Mouse (Mus musculus): ENCODE measurements around the gene Prr29.
"Not testable (repeated sequence)": the region's sequence is repeated elsewhere in the genome, so short reads cannot be mapped to it uniquely, and the experiment has no call there.

Gene Prr29

GRCm38 (mm10) chr11:106365366-106365765, at the start of gene Prr29:
TSS of gene Prr29 (plus strand) at chr11:106365472.
- no peak for DNase-seq (ENCODE audit: low read depth, low spot score)

GRCm38 (mm10) chr11:106316416-106316815, 48.9 kb upstream of the Prr29 start:
- no peak for DNase-seq (ENCODE audit: low read depth, low spot score)

GRCm38 (mm10) chr11:106317801-106318200, 47.5 kb upstream of the Prr29 start:
- DNase-seq (ENCODE audit: low read depth, low spot score), result no peak

- no peak for DNase-seq (ENCODE audit: low read depth, low spot score)
Observed at GRCm38 (mm10) chr11:106318406-106319366, 46.6 kb upstream of the Prr29 start.

- DNase-seq (ENCODE audit: low read depth, low spot score), result no peak
Observed at GRCm38 (mm10) chr11:106324858-106325257, 40.4 kb upstream of the Prr29 start.

DNA sequence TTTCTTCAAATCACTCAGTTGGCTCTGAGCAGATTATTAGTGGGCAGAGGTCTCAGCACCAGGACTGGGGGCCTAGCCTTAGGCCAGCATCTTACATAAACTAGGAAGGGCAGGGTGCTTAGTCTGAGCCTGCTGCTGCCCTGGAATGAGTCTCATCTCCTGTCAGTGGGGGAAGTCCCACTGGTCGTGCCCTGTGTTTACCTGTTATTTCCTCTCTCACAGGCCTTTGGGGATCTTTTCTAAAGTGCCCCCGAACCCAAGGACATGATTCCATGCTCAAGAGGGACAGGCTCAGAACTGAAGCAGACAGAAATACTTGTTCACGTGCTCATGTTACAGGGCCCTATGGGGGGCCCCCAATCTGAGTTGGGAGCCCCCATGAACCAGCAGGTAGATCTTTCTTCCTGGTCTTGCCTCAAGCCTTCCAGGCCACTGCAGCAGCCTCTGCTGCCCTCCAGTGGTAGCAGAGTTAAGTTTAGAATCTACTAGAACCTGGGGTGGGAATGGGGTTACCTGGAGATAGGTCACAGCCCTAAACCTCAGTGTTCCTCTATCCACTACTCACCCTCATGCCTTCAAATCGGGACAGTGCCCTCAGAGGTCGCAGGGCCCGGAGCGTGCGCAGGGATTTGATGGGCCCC, 39.6 kb upstream of the Prr29 start:
- DNase-seq (ENCODE audit: low read depth, low spot score), result no peak

DNA sequence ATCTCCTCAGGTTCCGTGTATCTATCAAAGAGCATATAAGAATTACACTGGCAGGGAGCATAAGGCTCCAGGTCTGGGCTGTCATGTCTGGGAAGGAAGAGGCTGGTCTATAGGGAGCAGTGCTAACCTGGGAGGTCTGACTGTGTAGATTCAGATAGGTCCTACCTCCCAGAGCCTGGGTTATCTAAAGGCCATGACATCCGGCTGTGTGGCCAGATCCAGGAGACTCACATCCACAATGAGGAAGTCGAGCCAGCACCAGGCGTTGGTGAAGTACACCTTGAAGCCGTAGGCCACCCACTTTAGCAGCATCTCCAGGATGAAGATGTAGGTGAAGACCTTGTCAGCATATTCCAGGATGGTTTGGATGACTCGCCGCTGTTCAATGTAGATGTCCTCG, 38.8 kb upstream of the Prr29 start:
- DNase-seq (ENCODE audit: low read depth, low spot score), result no peak

DNA sequence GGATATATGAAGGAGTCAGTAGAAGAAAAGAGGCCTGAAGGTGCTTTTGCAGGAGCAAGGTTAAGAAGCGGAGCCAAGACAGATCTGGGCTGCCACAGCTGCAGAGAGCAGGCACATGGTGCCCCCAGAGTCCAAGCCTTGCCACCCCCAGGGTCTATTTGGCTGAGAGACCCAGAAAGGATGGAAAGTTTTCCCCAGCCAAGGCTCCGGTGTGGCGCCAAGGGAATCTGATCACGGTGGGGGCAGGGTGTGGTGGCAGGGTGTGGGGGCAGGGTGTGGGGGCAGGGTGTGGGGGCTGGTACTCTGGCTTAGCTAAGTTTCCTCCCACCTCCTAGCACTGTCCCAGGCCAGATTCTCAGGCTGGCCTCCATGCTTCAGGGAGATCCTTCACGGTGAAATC, 36.8 kb upstream of the Prr29 start:
- no peak for DNase-seq (ENCODE audit: low read depth, low spot score)

DNA sequence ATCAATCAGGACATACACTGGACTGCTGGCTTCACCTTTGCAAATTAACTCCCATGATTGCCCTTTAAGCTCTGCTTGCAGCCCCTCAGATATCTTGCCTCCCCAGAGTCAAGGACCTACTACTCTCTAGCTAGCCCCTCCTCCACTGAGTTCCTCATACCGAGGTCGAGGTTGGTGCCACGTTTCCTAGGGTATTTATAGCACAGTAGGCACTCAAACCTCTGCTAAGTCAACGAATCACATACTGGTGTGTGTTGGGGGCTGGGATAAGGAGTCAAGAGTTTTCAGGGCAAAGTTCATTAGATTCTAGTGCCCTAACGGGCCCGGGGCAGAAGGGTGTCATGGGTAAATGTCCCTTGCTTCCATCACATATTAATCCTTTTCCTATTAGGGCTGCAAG, 36.1 kb upstream of the Prr29 start:
- no peak for DNase-seq (ENCODE audit: low read depth, low spot score)

- peak; percentile 50 for DNase-seq (ENCODE audit: low read depth, low spot score)
Observed at GRCm38 (mm10) chr11:106329682-106330081, 35.6 kb upstream of the Prr29 start.

DNA sequence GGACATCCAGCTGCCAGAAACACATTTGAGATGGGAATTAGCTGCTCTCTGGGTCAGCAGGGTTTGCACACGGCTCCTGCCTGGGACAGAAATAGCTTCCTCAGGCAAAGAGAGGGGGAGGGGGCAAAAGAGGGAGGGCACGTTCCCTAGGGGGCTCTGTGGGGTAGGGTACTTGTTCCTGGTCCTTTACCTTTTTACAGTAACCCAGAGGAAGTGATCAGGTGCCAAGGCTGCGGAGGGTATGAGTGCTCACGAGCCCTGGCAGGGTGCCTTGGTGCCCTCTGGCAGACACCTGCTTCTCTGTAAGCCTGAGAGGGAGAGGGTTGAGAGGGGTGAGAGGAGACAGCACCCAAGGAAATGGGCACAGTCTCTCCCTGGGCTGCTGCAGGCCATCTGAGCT, 32.8 kb upstream of the Prr29 start:
- peak; percentile 18 for DNase-seq (ENCODE audit: low read depth, low spot score)

DNA sequence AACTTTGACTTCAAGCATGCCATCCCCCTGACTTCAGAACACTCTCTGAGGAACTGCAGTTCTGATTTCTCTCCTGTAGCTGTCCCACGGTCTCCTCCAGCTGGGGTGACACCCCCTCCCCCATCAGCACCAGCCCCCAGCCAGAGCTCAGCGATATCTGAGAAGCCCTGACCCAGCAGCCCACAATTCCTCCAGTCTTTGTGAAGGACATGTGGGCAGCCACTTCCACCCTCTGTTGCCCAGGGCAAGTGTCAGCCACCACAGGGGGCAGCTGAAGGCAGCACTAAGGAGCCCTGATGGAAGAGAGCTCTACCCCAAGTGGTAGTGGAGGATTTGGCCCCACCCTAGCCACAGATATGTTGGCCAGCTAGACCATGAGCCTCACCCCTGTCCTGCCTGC, 31.2 kb upstream of the Prr29 start:
- DNase-seq (ENCODE audit: low read depth, low spot score), result no peak

DNA sequence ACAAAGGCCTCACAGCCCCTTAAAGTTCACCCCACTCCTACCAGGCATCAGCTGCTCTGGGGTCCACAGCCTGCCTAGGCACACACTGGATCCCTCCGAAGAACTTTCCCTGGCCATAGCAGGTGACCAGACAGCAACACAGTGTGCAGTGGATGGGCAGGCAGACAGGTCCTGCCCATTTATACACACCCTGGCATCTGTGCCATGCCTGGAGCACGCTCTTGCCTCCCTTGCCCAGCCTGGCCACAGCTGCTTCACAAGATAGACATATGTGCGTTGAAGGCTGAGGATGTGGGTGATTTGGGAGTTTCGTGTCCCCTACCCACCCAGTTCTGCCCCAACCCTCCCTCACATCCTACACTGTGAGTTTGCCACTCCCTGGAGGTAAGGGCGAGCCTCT, 27.2 kb upstream of the Prr29 start:
- DNase-seq (ENCODE audit: low read depth, low spot score), result no peak

DNA sequence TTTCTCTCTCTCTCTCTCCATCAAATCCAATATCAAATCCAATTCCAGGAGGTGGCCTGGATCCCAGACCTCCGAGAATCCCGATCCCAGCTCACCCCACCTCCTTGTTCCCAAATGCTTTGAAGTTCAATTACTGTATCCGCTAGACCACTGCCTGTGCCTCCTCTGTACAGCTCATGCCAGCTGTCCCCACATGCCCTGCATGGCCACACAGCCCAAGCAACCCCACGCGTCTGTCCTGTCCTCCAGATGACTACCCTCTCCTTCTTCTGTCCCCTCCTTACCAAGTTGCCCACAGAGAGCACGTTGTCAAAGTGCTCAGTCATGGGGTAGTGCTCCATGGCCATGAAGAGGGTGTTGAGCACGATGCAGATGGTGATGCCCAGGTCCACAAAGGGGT, 26.4 kb upstream of the Prr29 start:
- DNase-seq (ENCODE audit: low read depth, low spot score), result no peak

DNA sequence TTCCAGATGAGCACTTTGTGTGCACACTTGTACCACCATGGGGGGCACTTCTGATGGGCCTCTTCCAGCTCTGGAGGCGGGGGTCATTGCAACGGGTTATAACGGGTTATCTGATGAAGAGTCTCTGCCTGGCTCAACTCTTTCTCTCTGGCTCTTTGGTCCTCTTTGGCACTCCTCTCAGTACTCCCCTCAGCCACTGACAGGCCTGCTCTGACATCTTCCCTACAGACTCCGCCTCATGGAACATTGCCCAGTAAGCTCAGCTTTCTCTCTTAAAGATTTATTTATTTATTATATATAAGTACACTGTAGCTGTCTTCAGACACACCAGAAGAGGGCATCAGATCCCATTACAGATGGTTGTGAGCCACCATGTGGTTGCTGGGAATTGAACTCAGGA, 25.9 kb upstream of the Prr29 start:
- not testable (repeated sequence) for DNase-seq (ENCODE audit: low read depth, low spot score)

GRCm38 (mm10) chr11:106340990-106341520, 24.2 kb upstream of the Prr29 start:
- DNase-seq (ENCODE audit: low read depth, low spot score), result no peak

- peak; percentile 75 for DNase-seq (ENCODE audit: low read depth, low spot score)
Observed at GRCm38 (mm10) chr11:106344910-106345309, 20.4 kb upstream of the Prr29 start.

DNA sequence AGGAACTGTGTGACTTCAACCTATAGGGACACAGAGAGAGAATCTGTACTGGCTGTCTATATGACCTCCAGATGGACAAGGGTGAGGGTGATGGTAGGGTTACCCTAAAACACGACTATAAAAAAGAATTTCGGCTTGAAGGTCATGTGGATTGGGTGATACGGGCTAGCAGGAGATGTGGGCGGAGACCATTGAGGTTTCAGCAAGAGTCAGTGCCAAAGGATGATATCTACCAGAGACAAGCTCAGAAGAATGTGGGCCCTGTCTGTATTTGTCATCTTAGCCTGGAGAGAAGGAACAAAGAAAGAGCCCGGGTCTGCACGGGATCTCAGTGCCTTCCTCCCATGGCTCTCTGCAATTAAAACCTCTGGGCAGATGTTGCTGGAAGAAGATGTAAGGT, 15.5 kb upstream of the Prr29 start:
- DNase-seq (ENCODE audit: low read depth, low spot score), result no peak

DNA sequence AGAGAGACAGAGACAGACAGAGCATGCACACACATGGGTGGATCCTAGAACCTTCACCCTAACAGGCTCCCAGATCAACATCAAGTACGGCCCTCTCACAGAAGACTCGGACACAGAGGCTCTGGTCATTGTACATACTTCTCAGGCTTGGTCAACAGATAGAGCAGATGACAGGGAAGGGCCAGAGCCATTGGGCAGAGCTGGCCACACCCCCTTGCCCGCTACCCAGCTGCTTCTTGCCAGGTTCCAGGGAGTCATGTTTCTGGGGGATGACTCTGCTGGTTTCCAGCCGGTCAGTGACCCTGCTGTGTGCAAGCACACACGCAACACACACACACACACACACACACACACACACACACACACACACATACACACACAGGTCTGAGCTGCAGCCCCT, 14.4 kb upstream of the Prr29 start:
- no peak for DNase-seq (ENCODE audit: low read depth, low spot score)

- DNase-seq (ENCODE audit: low read depth, low spot score), result no peak
Observed at GRCm38 (mm10) chr11:106351253-106351652, 14.0 kb upstream of the Prr29 start.

GRCm38 (mm10) chr11:106351941-106352340, 13.3 kb upstream of the Prr29 start:
- no peak for DNase-seq (ENCODE audit: low read depth, low spot score)

- DNase-seq (ENCODE audit: low read depth, low spot score), result no peak
Observed at GRCm38 (mm10) chr11:106353188-106353587, 12.1 kb upstream of the Prr29 start, which contains the start of gene Scn4a. TSS of gene Scn4a (minus strand) at chr11:106353288.

DNA sequence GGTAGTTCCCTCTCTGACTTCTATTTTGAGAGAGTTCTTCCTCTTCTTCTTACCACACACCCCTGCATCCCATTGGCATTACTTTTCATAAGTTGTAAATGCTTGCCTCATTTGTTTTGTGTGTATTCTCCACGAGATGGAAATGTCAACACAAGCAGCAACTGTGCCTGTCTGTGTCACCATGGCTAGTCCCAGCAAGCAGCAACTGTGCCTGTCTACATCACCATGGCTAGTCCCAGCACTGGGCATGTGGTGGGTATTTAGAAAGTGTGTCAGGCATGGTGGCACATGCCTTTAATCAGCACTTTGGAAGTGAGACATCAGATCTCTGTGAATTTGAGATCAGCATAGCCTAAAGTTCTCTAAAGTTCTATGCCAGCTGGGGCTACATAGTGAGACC, 11.1 kb upstream of the Prr29 start:
- no peak for DNase-seq (ENCODE audit: low read depth, low spot score)
